Mouse (Mus musculus) c-Kit-negative CD71-positive TER-119-positive erythroid progenitor cells, embryonic 14.5 days (primary cell): ENCODE results near the gene Abca1.

Experiments
- DNase-seq: peaks from one replicate; pipeline ENCODE4 v3.0.0-alpha.2; 2013; ENCODE audit warnings: low read depth, low spot score

Abca1 gene

DNA sequence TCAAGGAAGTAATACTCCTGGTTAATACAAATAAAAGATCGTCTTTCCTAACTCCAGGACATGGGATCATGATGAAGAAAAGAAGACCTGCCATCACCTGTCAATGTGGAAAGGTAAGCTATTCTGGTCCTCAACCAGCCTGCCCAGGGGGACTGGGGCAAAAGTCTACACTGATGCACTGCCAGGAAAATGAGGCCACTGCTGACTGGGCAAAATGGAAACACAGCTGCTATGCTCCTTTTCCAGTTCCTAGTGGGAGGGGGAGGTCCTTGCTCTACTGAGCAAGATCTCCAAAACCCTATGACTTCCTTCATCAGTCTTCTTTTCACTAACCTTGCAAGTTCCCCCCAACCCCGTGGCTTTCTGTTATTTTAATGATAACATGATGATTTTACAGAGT, 73.1 kb downstream of the Abca1 start:
- no peak for DNase-seq

- no peak for DNase-seq
These were observed 74.1 kb downstream of the Abca1 start for GRCm38 (mm10) chr4:53085634-53086033.

GRCm38 (mm10) chr4:53083071-53083470, 76.6 kb downstream of the Abca1 start:
- DNase-seq: no peak

DNA sequence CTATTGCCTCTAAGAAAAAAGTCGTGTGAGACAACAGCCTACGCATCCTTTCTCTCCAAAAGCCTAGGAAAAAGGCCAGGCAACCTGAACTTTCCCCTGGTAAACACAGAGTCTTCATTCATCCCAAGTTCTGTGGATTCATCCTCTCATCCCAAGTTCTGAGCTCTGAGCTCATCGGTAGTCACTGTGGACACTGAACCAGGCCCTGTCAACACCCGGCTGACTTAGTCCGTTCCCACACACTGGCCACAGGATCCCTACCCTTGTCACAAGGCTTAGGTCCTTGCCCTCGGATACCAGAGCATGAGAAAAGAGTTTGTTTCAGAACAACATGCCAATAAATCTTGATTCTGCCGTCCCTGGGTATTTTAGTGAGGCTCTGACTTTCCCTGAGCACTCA, 77.2 kb downstream of the Abca1 start:
- DNase-seq: no peak

GRCm38 (mm10) chr4:53081851-53082250, 77.8 kb downstream of the Abca1 start:
- DNase-seq: no peak

GRCm38 (mm10) chr4:53080290-53080689, 79.4 kb downstream of the Abca1 start:
- no peak for DNase-seq

GRCm38 (mm10) chr4:53078793-53079310, 80.8 kb downstream of the Abca1 start:
- no peak for DNase-seq

DNA sequence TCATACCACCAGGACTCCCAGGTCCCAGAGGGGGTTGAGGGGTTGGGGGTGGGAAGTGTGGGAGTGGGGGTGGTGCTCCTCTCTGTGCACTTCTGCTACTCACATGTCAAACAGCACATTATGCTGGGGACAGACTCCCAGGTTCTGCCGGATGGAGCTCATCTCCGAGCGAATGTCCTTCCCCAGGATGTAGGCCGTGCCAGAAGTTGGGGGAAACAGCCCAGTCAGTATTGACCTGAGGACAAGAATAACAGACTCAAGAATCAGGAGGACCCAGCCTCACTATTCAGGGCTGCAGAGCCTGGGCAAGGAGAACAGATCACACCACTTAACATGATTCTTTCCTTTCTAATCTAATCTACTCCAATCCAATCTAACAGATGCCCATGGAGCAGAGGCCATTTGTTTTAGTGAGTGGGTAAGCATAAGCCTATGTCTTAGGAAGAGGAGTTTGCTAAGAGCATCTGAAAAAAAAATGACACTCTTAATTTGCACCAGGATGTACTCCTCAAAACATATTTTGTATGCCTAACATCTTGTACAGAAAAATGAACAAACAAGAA, 82.8 kb downstream of the Abca1 start:
- no peak for DNase-seq

- no peak for DNase-seq
These were observed 86.7 kb downstream of the Abca1 start for GRCm38 (mm10) chr4:53073025-53073424.

DNA sequence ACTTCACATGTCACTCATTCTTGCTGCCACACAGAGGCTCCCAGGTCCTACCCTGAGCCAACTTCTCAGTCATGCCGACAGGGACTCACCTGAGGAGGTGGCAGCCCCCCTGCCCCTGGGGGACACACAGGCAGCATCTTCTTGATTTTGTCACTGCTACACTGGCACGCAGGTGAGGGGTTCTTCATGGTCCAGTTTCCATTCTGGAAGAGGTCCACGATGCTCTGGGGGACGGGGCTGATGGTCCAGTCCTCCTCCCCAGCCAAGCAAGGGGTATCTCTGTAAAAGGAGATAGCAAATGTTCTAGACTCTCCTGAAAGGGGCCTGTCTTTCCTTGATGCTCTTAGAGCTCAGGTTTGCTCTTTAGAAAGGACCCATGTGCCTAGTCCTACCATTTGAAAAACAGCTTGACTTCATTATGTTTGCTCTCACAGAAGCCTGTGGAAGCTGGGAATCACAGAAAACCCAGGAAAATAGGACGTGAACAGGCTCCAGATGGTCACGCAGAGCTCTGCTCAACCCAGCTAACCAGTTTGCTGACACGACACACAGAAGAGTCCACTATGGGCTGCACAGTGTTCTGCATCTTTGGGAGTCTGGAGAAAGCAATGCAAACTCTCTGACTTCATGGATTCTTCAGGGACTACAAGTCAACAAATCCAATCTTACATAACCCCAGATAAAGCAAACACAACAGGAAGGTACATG, 97.2 kb downstream of the Abca1 start:
- DNase-seq: no peak

GRCm38 (mm10) chr4:53046238-53047022, 113.3 kb downstream of the Abca1 start:
- DNase-seq: no peak

- DNase-seq: no peak
These were observed 113.9 kb downstream of the Abca1 start for GRCm38 (mm10) chr4:53045807-53046206.

GRCm38 (mm10) chr4:53043819-53044218, 115.9 kb downstream of the Abca1 start:
- DNase-seq: no peak

DNA sequence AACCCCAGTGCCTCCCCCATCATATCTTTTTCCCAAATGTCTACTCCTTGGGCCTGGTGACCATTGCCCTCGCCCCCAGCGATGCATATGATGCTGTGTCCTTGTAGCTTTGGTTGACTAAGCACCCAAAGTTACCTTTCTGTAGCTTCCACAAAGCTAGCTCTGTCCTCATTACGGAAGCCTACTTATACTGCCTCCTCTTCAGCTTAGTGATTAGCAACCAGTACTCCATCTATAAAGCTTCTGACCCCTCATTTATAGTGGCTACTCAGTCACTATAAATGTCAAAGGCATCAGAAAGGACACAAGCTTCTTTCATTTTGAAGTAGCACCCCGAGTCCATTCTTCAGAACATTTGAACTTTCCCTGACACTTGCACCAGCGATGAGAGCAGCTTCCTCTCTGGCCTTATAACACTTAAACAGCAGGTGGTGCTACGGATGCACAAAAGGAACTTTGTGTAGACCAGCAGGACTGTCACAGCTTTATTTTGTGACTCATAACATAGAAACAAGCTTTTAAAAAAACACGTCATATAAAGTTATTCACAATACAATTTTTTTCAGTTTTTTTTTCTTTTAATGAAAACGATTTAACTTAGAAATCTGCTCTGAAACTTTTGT, 129.3 kb downstream of the Abca1 start:
- no peak for DNase-seq

DNA sequence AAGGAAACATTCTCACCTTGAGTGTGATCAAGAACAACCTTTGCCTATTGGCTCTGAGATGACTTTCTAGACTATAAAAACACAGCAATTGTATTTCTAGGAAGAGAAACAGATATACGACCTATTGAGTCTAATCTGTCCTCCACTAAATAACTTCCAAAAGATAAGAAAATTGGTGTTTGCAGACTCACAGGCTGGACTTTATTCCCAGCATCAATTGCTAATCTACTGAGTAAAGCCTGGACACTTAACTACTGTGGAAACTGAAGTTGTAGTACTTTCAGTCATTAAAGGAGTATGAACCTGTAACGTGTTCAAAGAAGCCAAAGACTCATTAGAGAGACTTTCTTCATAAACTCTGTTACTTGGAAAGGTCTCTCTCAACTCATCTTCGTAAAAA, 131.9 kb downstream of the Abca1 start:
- no peak for DNase-seq

DNA sequence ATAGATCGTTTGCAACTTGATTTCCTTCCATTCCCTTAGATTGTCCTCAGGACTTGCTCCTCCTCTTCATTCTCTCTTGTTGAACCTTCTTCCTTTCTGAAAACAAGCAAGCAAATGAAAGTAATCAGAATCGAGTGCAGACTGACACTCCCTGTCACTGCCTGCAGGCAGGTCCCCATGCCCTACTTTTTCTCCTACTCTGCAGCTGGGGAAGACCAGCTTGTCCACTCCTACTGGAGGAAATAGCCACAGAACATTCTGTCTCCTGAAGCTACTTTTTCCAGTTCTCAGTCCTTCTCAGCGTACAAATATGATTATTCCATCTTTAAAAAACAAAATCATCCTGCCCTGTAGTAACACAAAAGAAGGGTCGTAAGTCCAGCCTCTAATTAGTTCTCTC, 135.3 kb downstream of the Abca1 start:
- no peak for DNase-seq

DNA sequence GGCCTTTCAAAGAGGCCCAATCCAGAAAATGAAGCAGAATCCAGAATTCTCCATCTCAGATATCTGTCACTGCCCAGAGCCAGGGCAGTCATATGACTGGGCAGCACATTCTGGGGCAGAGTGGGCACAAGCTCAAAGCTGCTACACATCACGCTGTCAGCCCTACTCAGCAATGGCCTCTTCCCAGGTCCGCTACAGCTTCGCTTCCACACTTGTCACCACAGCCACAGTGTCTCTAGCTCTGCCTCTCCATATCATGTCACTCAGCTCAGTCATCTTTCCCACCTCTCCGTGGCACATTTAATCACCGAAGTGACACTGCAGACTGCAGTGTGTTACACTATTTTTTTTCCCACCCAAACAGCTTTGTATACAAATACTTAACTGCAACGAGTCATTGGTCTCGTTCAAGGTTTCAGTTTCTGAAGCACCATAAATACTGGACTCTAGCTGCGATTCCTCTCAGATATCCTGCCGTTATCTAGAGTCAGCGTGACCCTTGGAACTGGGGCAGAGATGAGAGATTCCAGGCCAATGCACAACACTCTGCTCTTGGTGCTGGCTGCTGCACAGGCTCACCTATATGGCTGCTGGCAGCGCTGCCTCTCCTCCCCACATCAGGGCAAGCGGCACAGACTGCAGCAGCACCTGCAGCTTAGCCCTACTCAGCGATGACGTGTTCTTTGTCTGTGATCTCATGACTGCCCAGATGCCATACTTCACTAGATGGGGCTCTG, 136.3 kb downstream of the Abca1 start:
- no peak for DNase-seq

DNA sequence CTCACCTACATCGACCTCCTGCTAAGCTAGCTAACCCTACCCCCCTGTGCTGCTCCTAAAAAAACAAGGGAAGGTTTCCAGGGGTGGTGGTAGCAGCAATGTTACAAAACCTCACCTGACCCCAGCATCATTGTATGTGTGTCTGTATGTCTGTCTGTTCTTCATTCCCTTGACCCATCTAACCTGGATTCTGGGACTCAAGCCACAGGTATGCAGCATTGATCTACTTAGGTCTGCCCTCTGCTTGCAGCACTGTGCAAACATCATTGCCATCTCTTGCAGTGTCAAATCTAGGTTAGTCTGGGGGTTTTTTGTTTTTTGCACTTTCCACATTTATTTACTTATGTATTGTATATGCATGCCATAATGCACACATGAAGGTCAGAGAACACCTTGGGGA, 141.3 kb downstream of the Abca1 start:
- DNase-seq: no peak

GRCm38 (mm10) chr4:53015024-53015423, 144.7 kb downstream of the Abca1 start:
- DNase-seq: no peak

- no peak for DNase-seq
These were observed 145.3 kb downstream of the Abca1 start for GRCm38 (mm10) chr4:53014421-53014820.

- DNase-seq: peak; percentile 88
These were observed 147.8 kb downstream of the Abca1 start, which contains the start of gene Nipsnap3b for GRCm38 (mm10) chr4:53011732-53012361. Nipsnap3b (plus strand) TSS chr4:53011880.
